Mouse (Mus musculus) liver, postnatal 0 days (tissue): ENCODE data around the gene Tas2r143. TPM values are rescaled to one million over a fixed set of nuclear protein-coding genes. Genes with fewer than 3 reads are reported as not detected.

Experiments used
- ATAC-seq: fragments of 200-750 bp; cut with Nextera tagmentation; 2 replicates; pipeline ENCODE4 v1.8.0; 2017; ENCODE audit warnings: mild to moderate bottlenecking, moderate library complexity
- DNase-seq: peaks from one replicate; pipeline ENCODE4 v3.0.0-alpha.2; 2016
- H3K27ac ChIP-seq: fragments of 300-500 bp; sonication (generic); 2 replicates; pipeline ENCODE4 v1.5.1; 2014; ENCODE audit warnings: antibody characterized with exemption, moderate library complexity, mild to moderate bottlenecking, low read depth
- H3K27me3 ChIP-seq: fragments of 300-500 bp; sonication (generic); 2 replicates; pipeline ENCODE4 v1.6.1; 2014; ENCODE audit warnings: low read length, control low read depth, mixed read lengths; ENCODE audit not compliant: insufficient read depth
- H3K36me3 ChIP-seq: fragments of 300-500 bp; sonication (generic); replicated peaks from 2 replicates; pipeline ENCODE4 v1.6.1; 2014; ENCODE audit warnings: mild to moderate bottlenecking, control low read depth, low read length, moderate library complexity, mixed read lengths; ENCODE audit not compliant: insufficient read depth
- H3K4me1 ChIP-seq: fragments of 300-500 bp; sonication (generic); 2 replicates; pipeline ENCODE4 v1.6.1; 2014; ENCODE audit warnings: antibody characterized with exemption, mild to moderate bottlenecking, control low read depth; ENCODE audit not compliant: insufficient read depth
- H3K4me2 ChIP-seq: fragments of 300-500 bp; sonication (generic); 2 replicates; pipeline ENCODE4 v1.6.1; 2014; ENCODE audit warnings: low read depth, mild to moderate bottlenecking, low read length, moderate library complexity, mixed read lengths
- H3K4me3 ChIP-seq: fragments of 300-500 bp; sonication (generic); 2 replicates; pipeline ENCODE4 v1.5.1; 2014; ENCODE audit warnings: low read depth, low read length
- H3K9ac ChIP-seq: fragments of 300-500 bp; sonication (generic); replicated peaks from 2 replicates; pipeline ENCODE4 v1.6.1; 2014; ENCODE audit warnings: mild to moderate bottlenecking, moderate library complexity
- H3K9me3 ChIP-seq: fragments of 300-500 bp; sonication (generic); 2 replicates; pipeline ENCODE4 v1.6.1; 2016; ENCODE audit warnings: mild to moderate bottlenecking, control low read depth, low read length, mixed read lengths
- CTCF ChIP-seq: sonication (generic); IDR thresholded peaks from 2 replicates; pipeline ENCODE4 v1.5.1; 2016; ENCODE audit warnings: antibody characterized with exemption, low read depth
- EP300 ChIP-seq: IDR thresholded peaks from 2 replicates; pipeline ENCODE4 v1.6.1; 2016; ENCODE audit warnings: antibody characterized with exemption, low read depth, mild to moderate bottlenecking
- whole genome bisulfite sequencing: fragments of 180-500 bp; shearing (Covaris S2); extraction: QIAGEN DNeasy Blood & Tissue Kit; methylation state at CpG from one replicate; pipeline ENCODE4 v1.1.7; 2014; ENCODE audit not compliant: insufficient replicate concordance; 5-methylcytosine and 5-hydroxymethylcytosine counted together
- polyA plus RNA-seq: library from polyadenylated mRNA; unstranded; fragments of >200 nt; fragmentation: Nextera tagmentation; extraction: Ambion mirVana; gene quantifications from 2 replicates; pipeline ENCODE4 v1.2.1, GENCODE M21; 2015

Tas2r143 gene
- polyA plus RNA-seq, 1 experiment from 2014 or later = not detected

DNA sequence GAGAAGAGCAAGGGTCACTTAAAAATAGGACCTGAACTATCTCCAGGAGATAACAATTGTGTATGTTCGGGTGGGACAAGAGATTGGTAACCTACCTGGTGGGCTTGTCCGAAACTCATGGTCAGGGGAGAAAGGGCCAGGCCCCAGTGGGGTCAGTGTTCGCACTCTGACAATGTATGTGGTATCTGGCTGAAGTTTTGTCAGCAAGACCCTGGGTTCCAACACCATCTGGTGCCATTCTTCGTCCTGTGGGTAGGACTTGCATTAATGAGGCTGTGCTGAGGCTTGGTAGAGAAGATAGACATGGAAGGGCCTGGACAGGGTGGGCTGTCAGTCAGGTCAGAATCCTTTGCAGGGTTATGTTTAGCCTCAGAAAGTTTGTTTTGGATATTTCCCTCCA lies 36.0 kb upstream of the Tas2r143 start:
- peaks cover 34% of the 10 kb centered on the region for H3K36me3 ChIP-seq
- H3K9ac ChIP-seq = no peak overlapping the region
- no peak overlapping the region for H3K4me3 ChIP-seq
- ATAC-seq = no peak
- TF ChIP-seq CTCF (no peak), EP300 (no peak)
- no peaks in the 10 kb centered on the region for H3K9me3 ChIP-seq
- DNase-seq = no peak
- no peaks in the 10 kb centered on the region for H3K4me1 ChIP-seq
- H3K27ac ChIP-seq = no peak overlapping the region
- 79% methylated on average over 4 of the region's 4 CpGs for WGBS
- H3K4me2 ChIP-seq = no peak overlapping the region
- H3K27me3 ChIP-seq = no peaks in the 10 kb centered on the region

DNA sequence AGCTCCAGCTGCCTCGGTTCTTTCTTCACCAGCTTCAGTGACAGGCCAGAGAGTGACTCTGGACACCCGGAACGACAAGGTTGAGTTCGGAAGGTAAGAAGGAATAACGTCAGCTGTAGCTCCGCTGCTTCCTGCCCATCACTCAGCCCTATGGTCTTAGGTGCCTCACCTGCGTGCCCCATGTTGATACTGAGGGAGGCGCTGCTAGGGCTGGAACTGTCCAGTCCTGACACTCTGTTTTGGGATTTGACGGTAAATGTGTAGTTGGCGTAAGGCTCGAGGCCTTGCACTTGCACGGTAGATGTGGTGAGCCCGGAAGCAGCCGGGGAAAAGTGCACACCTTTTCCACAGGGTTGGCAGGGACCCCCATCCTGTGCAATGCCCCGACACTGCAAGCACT lies 35.4 kb upstream of the Tas2r143 start:
- no peaks in the 10 kb centered on the region for H3K9me3 ChIP-seq

DNA sequence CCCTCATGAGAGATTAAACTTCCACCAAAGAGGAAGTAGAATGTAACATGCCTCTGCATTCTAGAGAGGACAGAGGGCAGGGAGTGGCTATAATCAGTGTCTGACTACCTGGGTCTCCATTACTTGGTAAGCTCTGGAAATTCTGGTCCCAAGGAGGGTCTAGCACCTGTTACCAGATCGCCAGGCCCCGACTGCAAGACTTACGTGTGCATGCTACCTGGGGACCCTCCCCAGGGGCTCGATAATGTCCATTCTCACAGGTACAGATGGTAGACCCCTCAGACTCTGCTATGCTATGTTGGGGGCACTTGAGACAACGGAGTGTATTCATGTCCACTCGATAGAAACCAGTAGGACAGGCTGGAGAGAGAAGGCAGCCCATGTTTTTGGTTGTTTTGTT lies 34.8 kb upstream of the Tas2r143 start:
- 85% methylated on average over 6 of the region's 6 CpGs for WGBS
- H3K4me1 ChIP-seq = peaks cover 7% of the 10 kb centered on the region; the same call in 1 of the 2 replicates
- peaks cover 23% of the 10 kb centered on the region for H3K36me3 ChIP-seq
- H3K4me2 ChIP-seq = no peak overlapping the region
- no peaks in the 10 kb centered on the region for H3K27me3 ChIP-seq
- ATAC-seq = no peak
- no peaks in the 10 kb centered on the region for H3K9me3 ChIP-seq
- no peak overlapping the region for H3K4me3 ChIP-seq
- H3K27ac ChIP-seq = no peak overlapping the region
- no peak overlapping the region for H3K9ac ChIP-seq
- TF ChIP-seq CTCF (no peak), EP300 (no peak)
- DNase-seq = no peak

More for the DNA sequence above, 35.4 kb upstream of the Tas2r143 start:
- WGBS = 87% methylated on average over 15 of the region's 15 CpGs
- Histone ChIP-seq H3K4me3 (no peak overlapping the region), H3K9ac (no peak overlapping the region), H3K27ac (no peak overlapping the region), H3K27me3 (no peaks in the 10 kb centered on the region), H3K36me3 (peaks cover 29% of the 10 kb centered on the region), H3K4me2 (no peak overlapping the region), H3K4me1 (peaks cover 2% of the 10 kb centered on the region; the same call in 1 of the 2 replicates)
- ATAC-seq (no peak), DNase-seq (no peak)
- TF ChIP-seq CTCF (no peak), EP300 (no peak)

DNA sequence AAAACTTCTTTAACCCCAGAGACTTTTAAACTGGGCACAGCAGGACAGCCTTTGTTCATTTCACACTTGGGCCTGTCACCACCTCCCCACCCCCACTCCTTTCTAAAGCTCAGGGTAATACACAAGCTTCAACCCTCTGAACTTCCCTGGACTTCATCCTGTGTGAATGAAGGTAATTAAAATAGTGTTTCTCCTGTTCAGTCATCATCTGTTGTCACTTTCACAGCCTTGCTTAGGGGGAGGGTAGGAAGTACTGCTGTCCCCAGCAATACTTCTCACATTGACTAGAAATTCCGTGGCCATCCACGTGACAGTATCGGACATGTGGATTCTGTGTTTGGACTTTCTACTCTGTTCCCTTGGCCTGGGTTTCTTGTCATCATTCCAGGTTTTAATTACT lies 30.2 kb upstream of the Tas2r143 start:
- no peaks in the 10 kb centered on the region for H3K9me3 ChIP-seq
- H3K4me2 ChIP-seq = no peak overlapping the region
- H3K36me3 ChIP-seq = 0 out of 2 replicates have a peak, but pooled peaks cover 4% of the 10 kb centered on the region
- no peak overlapping the region for H3K4me3 ChIP-seq
- H3K27me3 ChIP-seq = no peaks in the 10 kb centered on the region
- peaks cover 34% of the 10 kb centered on the region for H3K4me1 ChIP-seq
- WGBS = 39% methylated on average over 3 of the region's 3 CpGs
- H3K27ac ChIP-seq = peak overlapping the region; percentile 56
- DNase-seq = peak; percentile 52
- ATAC-seq = peak; percentile 67
- TF ChIP-seq EP300 (no peak), CTCF (no peak)
- no peak overlapping the region for H3K9ac ChIP-seq

DNA sequence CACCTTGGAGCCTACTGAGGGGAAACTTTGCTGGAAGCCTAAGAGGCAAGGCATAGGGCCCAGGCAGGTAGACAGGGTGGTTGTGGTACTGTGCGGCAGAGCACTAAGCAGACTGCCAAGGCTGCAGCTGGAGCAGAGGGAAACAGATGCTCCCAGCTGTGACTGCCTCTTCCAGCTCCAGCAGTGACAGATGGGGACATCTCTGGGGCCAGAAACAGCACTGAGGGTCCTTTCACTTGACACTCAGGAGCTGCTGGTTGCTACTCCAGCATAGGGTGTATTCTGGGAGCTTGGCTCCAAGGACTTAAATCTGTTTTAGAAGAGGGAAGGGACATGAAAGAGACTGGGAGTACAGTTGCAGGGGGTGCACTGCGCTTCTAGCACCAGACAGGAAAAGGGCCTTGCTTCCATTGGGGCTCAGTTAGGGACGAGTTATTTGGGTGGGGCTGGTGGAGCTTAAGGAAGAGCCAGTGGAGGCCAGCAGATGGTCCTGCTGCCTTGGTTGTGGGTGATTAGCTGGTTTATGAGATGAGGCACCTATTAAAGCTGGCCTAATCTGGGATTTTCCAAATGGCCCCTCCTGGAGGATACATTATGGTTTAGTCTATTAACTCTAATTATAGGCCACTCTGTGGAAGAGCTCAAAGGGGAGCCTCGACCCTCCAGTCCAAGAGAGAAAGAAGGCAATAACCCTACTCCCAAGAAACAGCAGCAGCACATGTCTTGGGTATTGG lies 29.2 kb upstream of the Tas2r143 start:
- Histone ChIP-seq H3K36me3 (0 out of 2 replicates have a peak, but pooled peaks cover 2% of the 10 kb centered on the region), H3K27me3 (no peaks in the 10 kb centered on the region), H3K4me2 (no peak overlapping the region; the same call in 1 of the 2 replicates), H3K4me3 (no peak overlapping the region), H3K9me3 (no peaks in the 10 kb centered on the region), H3K27ac (peak overlapping the region; percentile 56; the same call in 1 of the 2 replicates), H3K4me1 (peaks cover 38% of the 10 kb centered on the region), H3K9ac (no peak overlapping the region)
- ATAC-seq (no peak), DNase-seq (no peak)
- TF ChIP-seq EP300 (no peak), CTCF (no peak)
- WGBS = 66% methylated on average over 4 of the region's 4 CpGs

DNA sequence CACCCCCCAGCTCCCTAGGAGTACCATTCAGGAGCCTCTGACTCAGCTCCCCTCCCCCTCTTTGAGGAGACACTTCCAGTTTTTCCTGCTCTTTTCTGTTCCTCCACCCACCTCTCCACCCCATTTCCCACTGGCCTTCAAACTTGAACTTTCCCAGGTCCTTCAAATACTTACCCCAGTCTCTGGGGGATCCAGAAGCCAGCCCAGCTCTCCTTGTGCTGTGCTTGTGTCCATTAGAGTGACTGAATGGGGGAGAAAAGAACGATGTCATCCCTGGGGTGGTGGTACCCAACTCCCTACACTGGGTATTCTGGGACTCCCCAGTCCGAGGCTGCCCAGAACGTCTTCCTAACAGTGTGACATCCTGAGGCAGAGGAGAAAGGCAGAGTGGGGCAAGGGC lies 28.0 kb upstream of the Tas2r143 start:
- no peak for DNase-seq
- Histone ChIP-seq H3K4me1 (peaks cover 38% of the 10 kb centered on the region), H3K4me3 (peak overlapping the region; percentile 58), H3K9ac (peak overlapping the region; percentile 69; the same call in 1 of the 2 replicates), H3K9me3 (no peaks in the 10 kb centered on the region), H3K27ac (peak overlapping the region; percentile 97), H3K36me3 (no peaks in the 10 kb centered on the region), H3K4me2 (peak overlapping the region; percentile 75), H3K27me3 (no peaks in the 10 kb centered on the region)
- 35% methylated on average over 3 of the region's 3 CpGs for WGBS
- TF ChIP-seq CTCF (no peak), EP300 (no peak)
- ATAC-seq = no peak
